In the genomic region with DNA sequence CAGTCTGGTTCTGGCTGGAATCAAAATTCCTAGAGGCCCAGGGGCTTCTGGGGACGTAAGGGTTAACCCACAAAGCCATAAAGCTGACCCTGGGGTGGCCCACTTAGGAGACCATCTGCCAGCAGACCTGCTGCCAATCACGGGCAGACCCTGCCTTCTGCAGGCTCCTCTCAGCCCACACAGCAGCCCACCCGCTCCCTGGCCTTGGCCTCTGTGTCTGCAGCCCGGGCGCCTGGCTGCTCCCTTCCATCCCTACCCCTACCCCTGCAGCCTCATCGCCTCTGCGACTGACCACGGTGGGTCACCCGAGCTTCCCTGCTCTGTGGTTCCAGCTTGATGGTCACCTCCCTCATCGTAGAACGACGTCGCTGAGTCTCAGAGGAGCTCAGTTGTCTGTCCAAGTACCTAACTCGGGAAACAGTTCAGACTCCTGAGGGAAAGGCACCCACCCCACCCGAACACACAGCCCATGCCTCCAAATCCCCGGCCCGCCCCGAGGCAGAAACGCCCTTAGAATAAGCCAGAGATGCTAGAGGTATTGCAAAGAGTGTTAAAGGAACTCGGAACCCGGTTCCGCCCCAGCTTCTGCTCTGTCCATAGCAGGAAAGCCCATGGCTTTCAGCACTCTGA, we compare ENCODE assay signal across 11 mouse cellular contexts. TPM values are rescaled to one million over a fixed set of nuclear protein-coding genes. Genes with fewer than 3 reads are reported as not detected.
DNase-seq lines count a peak whose midpoint lies in the region; ATAC-seq lines count a peak whose summit lies in the region.
"Had no signal": no experiment of that assay in that cellular context is flagged by ENCODE, and none has a peak within 500 bp of the region (broad histone marks: within the 10 kb centered on the region; RNA-seq: fewer than 3 reads in every experiment).

No protein-coding gene starts in this region.

- peaks cover 22% of the 10 kb centered on the region for H3K36me3 ChIP-seq in hindbrain, embryonic 10.5 days
- no peaks in the 10 kb centered on the region for H3K36me3 ChIP-seq in midbrain, embryonic 14.5 days (ENCODE audit: control insufficient read depth, insufficient read depth, low read length)
- H3K36me3 ChIP-seq: limb, embryonic 13.5 days had no signal

- H3K9ac ChIP-seq in midbrain, embryonic 14.5 days (replicated peaks; ENCODE audit: low read length), result peak overlapping the region; percentile 16; the same call in 1 of the 2 replicates
- H3K9ac ChIP-seq: limb, embryonic 13.5 days had no signal

- peak overlapping the region; percentile 32 for H3K4me3 ChIP-seq in hindbrain, embryonic 10.5 days
- H3K4me3 ChIP-seq in midbrain, embryonic 14.5 days (replicated peaks; ENCODE audit: low read depth, low read length), result no peak overlapping the region
- H3K4me3 ChIP-seq: limb, embryonic 13.5 days had no signal

- no peaks in the 10 kb centered on the region for H3K27me3 ChIP-seq in hindbrain, embryonic 10.5 days (ENCODE audit: insufficient read depth, poor library complexity, severe bottlenecking)
- no peaks in the 10 kb centered on the region for H3K27me3 ChIP-seq in midbrain, embryonic 14.5 days (ENCODE audit: control insufficient read depth, insufficient read depth, low read length)

- peak overlapping the region; percentile 88 for H3K27ac ChIP-seq in hindbrain, embryonic 10.5 days
- H3K27ac ChIP-seq in midbrain, embryonic 14.5 days (replicated peaks; ENCODE audit: low read depth, low read length), result peak overlapping the region; percentile 57; the same call in 1 of the 2 replicates
- H3K27ac ChIP-seq: limb, embryonic 13.5 days had no signal

- no peaks in the 10 kb centered on the region for H3K9me3 ChIP-seq in hindbrain, embryonic 10.5 days
- no peaks in the 10 kb centered on the region for H3K9me3 ChIP-seq in midbrain, embryonic 14.5 days (ENCODE audit: control insufficient read depth, low read length)
- H3K9me3 ChIP-seq: limb, embryonic 13.5 days had no signal

- 0 out of 2 replicates have a peak, but pooled peaks have one; percentile 39 for ATAC-seq in cerebellum, adult (ENCODE audit: insufficient number of reproducible peaks, low FRiP score, low TSS enrichment)
- ATAC-seq in midbrain, embryonic 14.5 days (ENCODE audit: low FRiP score, low TSS enrichment), result peak; percentile 70

- WGBS in hindbrain, embryonic 10.5 days, result 19% methylated on average over 22 of the region's 22 CpGs
- WGBS in midbrain, embryonic 14.5 days, result 14% methylated on average over 22 of the region's 22 CpGs

- peak; percentile 72 to 73 for DNase-seq in cerebellum, postnatal 25 days
- DNase-seq in hindbrain, embryonic 10.5 days (ENCODE audit: low spot score), result peak; percentile 82
- DNase-seq in midbrain, embryonic 14.5 days, result peak; percentile 56
- DNase-seq in kidney, adult 9 months, result no peak
- DNase-seq in kidney, postnatal 14 days, result no peak
- DNase-seq in right cerebral cortex, postnatal 10 days (ENCODE audit: low spot score in 2 of 2), result no peak
- no peak for DNase-seq in thymus, adult 18-20 months
- DNase-seq: kidney, adult 8-10 months; lung, postnatal 4 days had no signal

- peaks cover 75% of the 10 kb centered on the region for H3K4me1 ChIP-seq in hindbrain, embryonic 10.5 days (replicated peaks)
- H3K4me1 ChIP-seq in midbrain, embryonic 14.5 days (ENCODE audit: control insufficient read depth, insufficient read depth, low read length), result peaks cover 55% of the 10 kb centered on the region

- peak overlapping the region; percentile 31 for H3K4me2 ChIP-seq in midbrain, embryonic 14.5 days (ENCODE audit: low read length)
- H3K4me2 ChIP-seq: limb, embryonic 13.5 days had no signal

RNA-seq across cellular contexts. Expression of gene Srrm4, which starts 20.3 kb away (rescaled TPM):
- polyA plus RNA-seq in hindbrain, embryonic 10.5 days (2016; fragmentation: Nextera tagmentation; extraction: Ambion mirVana), result 15.2 and 20.3 TPM in 2 replicates
- 21.5 and 22.6 TPM in 2 replicates for polyA plus RNA-seq in midbrain, embryonic 14.5 days (2014; fragmentation: Nextera tagmentation; extraction: Ambion mirVana)

Comparison
In these comparisons a context has a peak if more than half of its experiments do, and no peak if none do; other contexts are left out.
1. DNase-seq: peak in cerebellum, postnatal 25 days (2 of 2), hindbrain, embryonic 10.5 days (single experiment) and midbrain, embryonic 14.5 days (single experiment); none in kidney, adult 9 months (single experiment), kidney, postnatal 14 days (single experiment), right cerebral cortex, postnatal 10 days (0 of 2) and thymus, adult 18-20 months (0 of 2).